Mouse (Mus musculus) layer of hippocampus, postnatal 25 days (tissue): ENCODE results near the gene Zfp503. TPM values are rescaled to one million over a fixed set of nuclear protein-coding genes. Genes with fewer than 3 reads are reported as not detected.
A peak's percentile ranks its signal among the peaks of the same experiment; 100 is the strongest.

Experiments
- DNase-seq, 2 experiments: peaks; one replicate each; pipeline ENCODE4 v3.0.0; 2022; ENCODE audit warnings: mixed read lengths in 2 of 2, low spot score in 1 of 2; ENCODE audit errors: extremely low spot score in 1 of 2
- microRNA-seq, 2 experiments: library from miRNA; unstranded; fragments of <30 nt; microRNA quantifications; one replicate each; pipeline ENCODE4 v1.2.0; 2021
- total RNA-seq, 2 experiments: library from RNA; stranded (reverse); gene quantifications; 2 replicates each; pipeline ENCODE4 v1.2.3; 2021

Zfp503 gene
- total RNA-seq, 2 experiments from 2014 or later: 2.6 to 2.8 TPM

DNA sequence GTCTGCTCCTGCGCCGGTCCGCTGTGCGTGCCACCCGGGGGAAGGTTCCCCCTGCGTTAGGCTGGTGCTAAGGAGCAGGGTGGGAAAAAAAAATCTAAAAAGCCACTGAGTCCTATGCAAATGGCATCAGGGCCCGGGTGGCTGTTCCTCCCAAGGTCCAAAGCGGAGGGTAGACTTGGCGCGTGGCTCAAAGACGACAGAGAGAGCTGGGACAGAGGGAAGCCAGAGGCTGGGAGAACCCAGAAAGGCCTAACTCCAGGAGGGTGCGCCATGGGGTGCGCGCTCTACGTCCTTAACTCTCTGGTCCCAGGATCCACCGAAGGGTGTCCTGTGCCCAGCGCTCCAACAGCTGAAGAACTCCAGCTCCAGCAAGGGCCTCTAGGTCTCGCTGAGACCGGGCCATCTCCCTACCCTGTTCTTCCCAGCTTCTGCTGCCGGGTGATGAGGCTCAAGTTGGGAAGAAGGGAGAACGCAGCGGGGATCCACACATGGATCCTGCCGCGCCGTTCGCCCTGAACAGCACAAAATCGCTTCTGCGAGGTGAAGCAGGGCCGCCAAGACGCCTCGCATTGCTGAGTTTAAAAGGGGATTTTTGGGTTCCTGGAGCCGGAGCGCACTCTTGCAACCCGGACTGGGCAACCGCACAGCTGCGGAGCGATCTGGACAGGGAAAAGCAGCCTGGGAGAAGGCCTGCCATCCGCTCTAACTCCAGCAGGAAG is 6.7 kb downstream of the Zfp503 start:
- DNase-seq: no peak

DNA sequence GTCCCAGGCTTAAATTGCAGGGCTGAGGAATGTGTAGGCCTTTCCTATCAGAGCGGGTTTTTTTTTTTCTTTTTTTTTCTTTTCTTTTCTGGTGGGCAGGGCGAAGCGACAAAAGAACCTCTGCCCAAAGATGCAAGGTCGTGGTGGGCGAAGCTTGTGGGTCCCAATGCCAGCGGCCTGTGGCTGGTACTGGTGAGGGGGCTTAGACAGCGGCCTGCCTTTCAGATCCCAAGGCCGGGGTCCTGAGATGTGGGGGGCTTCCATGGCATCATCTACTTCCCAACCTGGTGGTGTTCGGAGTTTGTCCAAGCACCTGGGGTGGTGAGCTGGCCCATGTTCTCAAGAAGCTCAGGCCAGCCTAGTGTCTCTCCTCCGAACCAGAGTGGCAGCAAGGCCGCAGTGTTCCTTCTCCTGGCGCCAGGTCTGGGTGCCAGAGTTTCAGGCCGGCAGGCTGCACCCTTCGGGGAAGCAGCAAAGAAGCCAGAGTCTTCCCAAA is 7.3 kb downstream of the Zfp503 start:
- no peak for DNase-seq

DNA sequence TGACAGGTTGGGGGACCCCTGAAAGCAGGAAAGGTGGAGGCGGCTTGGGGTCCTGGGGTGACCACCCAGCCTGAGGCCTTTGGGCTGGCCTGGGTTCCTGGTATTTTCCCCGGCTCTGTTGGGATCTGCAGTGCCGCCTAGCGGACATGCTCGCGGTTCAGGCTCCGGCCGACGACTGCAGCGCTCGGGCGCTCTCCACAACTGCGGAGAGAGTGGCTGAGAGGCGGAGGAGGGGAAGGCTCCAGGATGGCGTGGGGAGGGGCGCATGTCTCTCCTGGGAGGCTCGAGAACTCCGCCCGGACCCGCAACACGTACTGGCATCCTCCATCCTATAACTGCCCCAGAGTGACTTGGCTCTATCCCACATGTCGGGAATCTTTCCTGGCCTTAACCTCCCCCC is 7.9 kb downstream of the Zfp503 start:
- peak; percentile 50 to 86 for DNase-seq

DNA sequence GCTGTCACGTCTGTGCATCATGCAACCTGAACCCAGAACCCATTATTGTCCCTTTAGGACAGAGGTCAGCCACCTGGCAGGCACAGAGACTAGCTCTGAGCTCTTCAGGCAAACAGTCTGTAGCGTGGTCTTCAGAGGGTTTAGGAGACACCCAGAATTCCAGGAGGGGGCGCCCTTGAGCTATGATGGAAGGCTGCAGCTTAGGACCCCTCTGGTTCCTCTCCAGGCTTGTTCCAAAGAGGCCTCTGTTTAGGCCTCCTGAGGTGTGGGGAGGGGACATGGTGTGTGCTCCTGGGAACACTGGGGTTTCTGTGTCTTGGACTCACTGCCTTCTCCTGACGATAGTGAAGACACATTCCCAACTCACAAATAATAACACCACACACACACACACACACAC is 20.4 kb downstream of the Zfp503 start:
- peak; percentile 38 to 82 for DNase-seq

DNA sequence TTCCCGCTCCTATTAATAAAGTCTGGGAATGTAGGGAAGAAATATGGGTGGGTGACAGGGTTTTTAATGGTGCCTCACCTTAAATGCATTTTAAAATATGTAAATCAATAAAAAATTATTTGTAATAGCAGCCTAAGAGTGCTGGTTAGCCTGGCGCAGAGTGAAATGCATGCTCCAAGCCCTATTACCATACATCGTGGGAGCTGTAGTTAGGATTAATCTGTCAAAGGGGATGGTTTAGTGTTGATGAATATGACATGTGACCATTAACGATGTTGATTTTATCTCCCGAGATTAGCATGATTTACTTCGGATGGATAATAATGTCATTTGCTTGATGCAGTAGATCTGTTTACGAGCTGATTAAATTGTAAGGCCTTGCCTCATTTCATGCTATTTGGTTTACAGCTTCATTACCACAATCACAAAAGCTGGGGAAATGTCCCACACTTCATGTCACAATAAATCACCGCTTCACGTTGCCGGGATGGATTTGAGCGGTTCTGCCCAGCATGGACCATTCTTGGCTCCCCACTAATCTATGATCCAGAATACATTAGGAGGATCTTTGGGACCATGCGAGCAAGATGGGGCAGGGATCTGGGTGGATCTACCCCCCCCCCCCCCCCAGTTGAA is 21.9 kb downstream of the Zfp503 start:
- DNase-seq: no peak

DNA sequence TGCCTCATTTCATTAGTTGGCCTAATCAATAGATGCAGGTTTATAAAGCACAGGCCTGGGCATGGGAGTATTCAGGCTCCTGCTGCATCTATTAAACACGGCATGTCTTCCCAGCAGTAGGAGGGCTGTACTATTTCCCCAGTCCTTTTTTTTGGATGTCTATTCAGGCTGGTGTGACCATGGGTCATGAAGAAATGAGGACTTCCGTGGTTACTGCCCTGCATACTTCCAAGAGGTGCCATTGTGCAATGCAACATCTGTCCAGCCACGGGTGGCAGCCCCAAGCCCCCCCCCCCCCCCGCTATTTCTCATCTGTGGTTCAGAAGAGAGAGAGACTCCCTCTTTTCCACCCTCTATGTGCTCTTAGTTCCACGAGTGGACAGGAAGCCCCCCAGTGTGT is 23.1 kb downstream of the Zfp503 start:
- DNase-seq: no peak

DNA sequence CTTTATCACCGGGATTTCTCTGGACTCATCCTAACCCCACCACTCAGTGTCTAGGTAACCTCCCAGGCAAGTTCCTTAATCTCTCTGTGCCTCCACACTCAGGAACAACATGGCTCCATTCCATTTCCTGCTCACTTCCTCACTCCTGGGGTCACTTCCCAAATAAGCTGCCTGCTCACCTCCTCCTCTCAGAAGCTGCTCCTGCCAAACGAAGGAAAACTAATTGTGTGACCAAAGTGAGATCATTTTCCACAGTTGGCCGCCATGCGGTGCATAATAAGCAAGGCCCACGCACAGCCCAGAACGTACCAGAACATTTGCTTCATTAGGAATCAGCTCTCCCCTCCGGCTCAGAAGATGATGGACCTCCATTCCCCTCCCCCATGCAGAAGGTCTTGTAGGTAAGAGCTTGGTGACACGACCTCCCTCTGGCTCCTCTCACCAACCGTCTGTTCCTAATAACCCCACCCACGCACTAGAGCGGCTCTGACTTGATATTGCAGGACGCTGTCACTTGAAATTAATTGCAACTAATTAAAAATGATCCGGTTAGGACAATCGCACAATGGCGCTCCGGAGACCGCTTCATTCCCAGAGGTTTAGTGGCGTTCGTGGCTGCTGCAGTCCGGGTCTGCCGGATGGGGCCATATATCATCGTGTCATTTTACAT is 26.9 kb downstream of the Zfp503 start:
- peak in 1 of 2 experiments; percentile 22 for DNase-seq

DNA sequence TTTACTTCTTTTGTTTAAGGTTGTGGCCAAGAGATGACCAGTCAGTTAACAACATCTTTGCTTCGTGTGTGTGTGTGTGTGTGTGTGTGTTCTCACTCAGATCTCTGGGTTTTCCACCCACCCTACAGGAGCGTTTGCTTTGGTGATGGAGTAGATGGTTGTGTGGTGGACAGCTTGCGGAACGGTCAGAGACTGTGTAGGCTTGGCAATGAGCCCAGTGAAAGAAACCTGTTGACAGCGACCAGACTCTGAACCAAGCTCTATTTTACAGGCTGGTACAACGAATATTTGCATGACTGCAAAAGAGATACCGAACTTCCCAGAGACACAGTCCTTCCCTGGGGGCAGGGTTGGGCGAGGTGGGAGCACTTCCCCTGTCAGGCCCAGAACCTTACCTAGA is 30.2 kb downstream of the Zfp503 start:
- no peak for DNase-seq

DNA sequence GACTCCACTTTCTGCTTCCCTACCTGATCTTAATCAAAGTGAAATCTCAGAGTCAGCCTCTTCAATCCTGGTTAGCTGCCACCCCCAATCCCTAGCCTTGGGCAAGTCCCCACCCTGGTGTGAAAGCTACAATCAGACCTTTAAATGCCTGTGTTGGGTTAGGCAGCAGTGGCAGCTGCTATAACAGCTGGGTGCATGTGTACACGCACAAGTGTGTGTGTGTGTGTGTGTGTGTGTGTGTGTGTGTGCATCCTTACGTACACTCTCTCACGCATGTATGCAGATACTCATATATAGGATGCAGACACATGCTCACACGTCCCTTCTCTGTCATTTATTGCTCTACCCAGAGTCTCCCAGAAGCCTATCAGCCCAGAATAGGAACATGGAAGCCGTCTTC is 30.8 kb downstream of the Zfp503 start:
- DNase-seq: no peak

DNA sequence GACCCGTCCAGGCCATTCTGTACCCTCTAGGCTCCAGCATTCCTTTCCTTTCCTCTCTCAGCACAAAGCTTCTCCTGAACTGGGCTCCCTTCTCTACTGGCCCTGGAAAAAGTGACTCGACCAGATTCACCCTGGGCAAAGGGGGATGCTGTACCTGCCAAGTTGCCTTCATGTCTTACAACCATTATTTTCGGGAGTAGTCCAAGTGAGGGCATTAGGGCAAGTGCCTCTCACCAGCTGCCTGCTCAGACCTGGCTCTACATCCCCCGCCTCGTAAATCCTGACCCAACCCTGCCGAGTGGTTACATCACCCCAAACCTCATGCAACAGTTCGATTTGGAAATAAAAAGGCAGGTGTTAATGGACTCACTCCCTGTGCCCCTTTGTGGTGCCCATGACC is 36.9 kb downstream of the Zfp503 start:
- DNase-seq: no peak

DNA sequence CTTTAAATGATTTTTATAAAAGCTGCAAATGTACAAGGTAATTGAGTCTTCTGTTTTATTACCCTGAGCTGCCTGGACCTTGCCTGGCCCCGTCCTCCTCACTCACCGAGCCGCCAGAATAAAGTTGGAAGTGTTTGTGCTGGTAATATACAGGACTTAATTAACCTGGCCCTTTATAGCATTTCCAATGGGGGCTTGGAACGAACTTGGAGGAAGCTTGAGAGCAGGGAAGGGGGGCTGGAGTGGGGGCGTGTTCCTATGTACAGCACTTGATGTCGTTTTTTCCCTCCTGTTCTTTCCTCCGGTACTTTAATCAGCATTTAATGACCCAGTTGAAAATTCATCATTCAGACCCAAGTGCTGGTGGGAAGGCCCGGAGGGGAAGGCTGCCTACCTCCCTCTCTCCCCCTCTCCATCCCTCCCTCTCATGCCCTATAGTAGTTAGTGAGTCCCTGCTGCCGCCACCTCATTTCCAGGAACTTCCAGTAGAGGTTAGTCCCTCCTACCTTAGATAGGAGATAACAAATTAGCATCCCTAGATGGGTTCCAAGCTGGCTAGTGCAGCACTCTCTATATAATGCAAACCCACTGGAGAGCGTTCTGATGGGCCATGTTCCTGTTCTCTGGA is 37.4 kb downstream of the Zfp503 start:
- no peak for DNase-seq

DNA sequence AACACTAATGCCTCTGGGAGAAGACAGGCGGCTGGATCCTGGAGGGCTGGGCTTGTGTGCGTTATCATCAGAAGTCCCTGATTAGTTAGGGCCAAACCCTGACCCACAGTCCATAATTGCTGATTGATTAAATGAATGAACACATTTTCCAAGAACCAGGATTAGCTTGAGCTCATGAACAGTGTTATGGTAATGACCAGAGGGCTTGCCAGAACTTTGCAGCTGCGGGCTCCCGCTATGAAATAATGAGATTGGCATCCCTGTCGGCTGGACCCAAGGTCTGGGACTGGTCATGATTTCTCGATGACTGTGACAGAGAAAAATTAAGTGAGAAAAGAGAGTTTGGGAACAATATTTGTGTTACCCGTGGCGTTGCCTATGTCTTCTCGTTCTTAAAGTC is 44.5 kb downstream of the Zfp503 start:
- no peak for DNase-seq

DNA sequence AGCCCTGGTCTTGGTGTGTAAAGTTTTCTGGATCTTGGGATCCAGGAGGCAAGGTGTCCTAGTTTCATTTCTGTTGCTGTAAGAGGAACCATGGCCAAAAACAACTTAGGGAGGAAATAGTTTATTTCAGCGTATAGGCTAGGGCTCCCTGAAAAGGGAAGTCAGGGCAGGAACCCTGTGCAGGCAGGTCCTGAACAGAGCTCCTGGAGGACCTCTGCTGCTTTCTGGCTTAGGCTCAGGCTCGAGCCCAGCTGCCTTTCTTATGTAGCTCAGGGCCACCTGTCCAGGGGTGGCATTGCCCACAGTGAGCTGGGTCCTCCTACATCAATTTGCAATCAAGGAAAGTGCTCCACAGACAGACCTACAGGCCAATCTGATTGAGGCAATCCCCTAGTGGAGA is 47.8 kb downstream of the Zfp503 start:
- DNase-seq: no peak

DNA sequence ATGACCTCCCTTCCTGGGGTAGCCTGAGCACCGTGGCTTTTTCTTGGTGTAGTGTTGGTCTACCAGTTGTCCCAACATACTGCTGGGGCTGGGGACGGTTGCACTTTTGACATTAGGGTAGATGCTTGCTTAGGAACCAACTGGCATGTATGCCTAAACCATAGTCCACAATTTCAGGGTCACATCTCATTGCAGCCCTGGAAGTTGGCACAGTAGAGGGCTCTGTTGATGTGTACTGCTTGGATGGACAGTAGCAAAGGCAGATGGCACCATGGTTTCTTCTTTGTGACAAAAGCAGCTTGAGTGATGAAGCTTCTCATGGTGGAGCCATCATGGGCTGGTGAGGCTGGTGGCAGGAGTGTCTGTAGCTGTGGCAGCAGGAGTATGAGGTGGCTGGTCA is 52.3 kb downstream of the Zfp503 start:
- DNase-seq: no peak

DNA sequence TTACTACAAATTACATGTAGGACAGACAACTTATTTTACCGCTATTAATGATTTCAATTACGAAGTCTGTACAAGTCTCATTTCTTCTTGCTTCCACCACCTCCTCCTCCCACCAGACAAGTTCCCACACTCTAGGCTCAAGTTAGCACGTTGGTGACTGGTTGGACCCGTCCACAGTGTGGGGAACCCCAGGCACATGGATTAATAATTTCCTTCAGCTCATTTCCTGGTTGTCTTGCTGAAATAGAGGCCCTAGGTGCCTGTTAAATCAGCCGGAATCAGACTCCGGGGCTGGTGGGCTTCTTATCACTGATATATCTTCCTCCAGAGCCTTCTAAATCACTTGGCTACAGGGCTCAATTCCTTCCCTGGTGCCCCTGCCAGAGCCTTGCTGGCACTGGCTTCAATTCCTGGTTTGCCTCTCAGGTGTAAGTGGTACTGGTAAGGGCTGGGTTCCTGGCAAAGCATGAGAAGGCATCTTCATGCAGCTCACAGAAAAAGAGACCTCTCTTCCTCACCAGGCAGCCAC is 53.2 kb downstream of the Zfp503 start:
- no peak for DNase-seq

Small RNA genes lying within 50 kb of the gene (microRNA-seq; reads per million reads assigned to microRNA genes)
- 0 reads per million in 2 experiments for gene Gm27532

Other genes starting within 250 kb of the Zfp503 start
- 10 to 100 TPM; 77.5 to 83.4 TPM for gene Samd8, start 239.1 kb downstream of the Zfp503 start, total RNA-seq
- gene Dusp13, start 238.4 kb downstream of the Zfp503 start, total RNA-seq: under 1 TPM in 1 of 2 experiments, not detected in 1; 0.92 TPM
- gene Vdac2, start 164.4 kb downstream of the Zfp503 start, total RNA-seq: 100 to 1,000 TPM; 218 to 242 TPM
- gene Comtd1, start 140.6 kb downstream of the Zfp503 start, total RNA-seq: 10 to 100 TPM; 24.7 to 33.0 TPM
- gene Lrmda, start 30.1 kb upstream of the Zfp503 start, total RNA-seq: under 1 TPM in 1 of 2 experiments, not detected in 1; 0.27 TPM